Mouse (Mus musculus) intestine, embryonic 14.5 days (tissue): Measurements from ENCODE around the gene Hoxa5. TPM values are rescaled to one million over a fixed set of nuclear protein-coding genes. Genes with fewer than 3 reads are reported as not detected.

Source experiments
- ATAC-seq: fragments of 200-750 bp; cut with Nextera tagmentation; replicated peaks from 2 replicates; pipeline ENCODE4 v1.8.0; 2017; ENCODE audit warnings: low read depth, moderate number of reproducible peaks, moderate TSS enrichment, moderate library complexity; ENCODE audit not compliant: low FRiP score, low TSS enrichment
- DNase-seq: peaks from one replicate; pipeline ENCODE4 v3.0.0-alpha.2; 2018; ENCODE audit warnings: low spot score
- H3K27ac ChIP-seq: fragments of 300-500 bp; sonication (generic); 2 replicates; pipeline ENCODE4 v1.5.1; 2014; ENCODE audit warnings: low read depth, mild to moderate bottlenecking, control low read depth
- H3K27me3 ChIP-seq: fragments of 300-500 bp; sonication (generic); replicated peaks from 2 replicates; pipeline ENCODE4 v1.6.1; 2014; ENCODE audit warnings: low read length, control low read depth; ENCODE audit not compliant: control insufficient read depth, insufficient read depth
- H3K36me3 ChIP-seq: fragments of 300-500 bp; sonication (generic); 2 replicates; pipeline ENCODE4 v1.6.1; 2014; ENCODE audit warnings: low read length, control low read depth; ENCODE audit not compliant: control insufficient read depth, insufficient read depth
- H3K4me1 ChIP-seq: fragments of 300-500 bp; sonication (generic); replicated peaks from 2 replicates; pipeline ENCODE4 v1.6.1; 2014; ENCODE audit warnings: low read length, control low read depth, mixed read lengths; ENCODE audit not compliant: control insufficient read depth, insufficient read depth
- H3K4me2 ChIP-seq: fragments of 300-500 bp; sonication (generic); 2 replicates; pipeline ENCODE4 v1.6.1; 2014; ENCODE audit warnings: low read length
- H3K4me3 ChIP-seq: fragments of 300-500 bp; sonication (generic); 2 replicates; pipeline ENCODE4 v1.5.1; 2014; ENCODE audit warnings: low read depth, low read length, control low read depth, mixed read lengths
- H3K9ac ChIP-seq: fragments of 300-500 bp; sonication (generic); 2 replicates; pipeline ENCODE4 v1.6.1; 2014; ENCODE audit warnings: mild to moderate bottlenecking, low read length
- H3K9me3 ChIP-seq: fragments of 300-500 bp; sonication (generic); 2 replicates; pipeline ENCODE4 v1.6.1; 2016; ENCODE audit warnings: low read length, control low read depth; ENCODE audit not compliant: control insufficient read depth
- WGBS: fragments of 180-500 bp; shearing (Covaris S2); extraction: QIAGEN DNeasy Blood & Tissue Kit; methylation state at CpG from one replicate; pipeline ENCODE4 v1.1.7; 2014; 5-methylcytosine and 5-hydroxymethylcytosine counted together
- polyA plus RNA-seq: library from polyadenylated mRNA; unstranded; fragments of >200 nt; fragmentation: Nextera tagmentation; extraction: Ambion mirVana; gene quantifications from 2 replicates; pipeline ENCODE4 v1.2.1, GENCODE M21; 2014

Gene Hoxa5
- polyA plus RNA-seq, 1 experiment from 2014 or later = 34.1 TPM

GRCm38 (mm10) chr6:52235866-52236265 lies 31.5 kb upstream of the Hoxa5 start:
- H3K9me3 ChIP-seq = no peaks in the 10 kb centered on the region
- H3K9ac ChIP-seq = no peak overlapping the region; the same call in 1 of the 2 replicates
- peak overlapping the region; percentile 32 for H3K4me2 ChIP-seq
- no peaks in the 10 kb centered on the region for H3K4me1 ChIP-seq
- peaks cover 100% of the 10 kb centered on the region for H3K27me3 ChIP-seq
- 0 out of 2 replicates have a peak overlapping the region, but pooled peaks have one; percentile 4 for H3K4me3 ChIP-seq
- WGBS = 21% methylated on average over 6 of the region's 6 CpGs
- no peak for DNase-seq
- no peak for ATAC-seq
- H3K27ac ChIP-seq = no peak overlapping the region
- H3K36me3 ChIP-seq = no peaks in the 10 kb centered on the region

GRCm38 (mm10) chr6:52235267-52235666 lies 30.9 kb upstream of the Hoxa5 start:
- Histone ChIP-seq H3K27me3 (peaks cover 99% of the 10 kb centered on the region), H3K4me2 (peak overlapping the region; percentile 32), H3K9ac (no peak overlapping the region; the same call in 1 of the 2 replicates), H3K4me3 (peak overlapping the region; percentile 32; the same call in 1 of the 2 replicates), H3K4me1 (no peaks in the 10 kb centered on the region), H3K36me3 (no peaks in the 10 kb centered on the region), H3K9me3 (no peaks in the 10 kb centered on the region), H3K27ac (no peak overlapping the region)
- 25% methylated on average over 9 of the region's 9 CpGs for WGBS
- no peak for DNase-seq
- no peak for ATAC-seq

- DNase-seq (peak; percentile 79), ATAC-seq (no peak)
- Histone ChIP-seq H3K4me2 (peak overlapping the region; percentile 32), H3K4me1 (no peaks in the 10 kb centered on the region), H3K27ac (peak overlapping the region; percentile 52), H3K36me3 (no peaks in the 10 kb centered on the region), H3K4me3 (peak overlapping the region; percentile 32), H3K27me3 (peaks cover 99% of the 10 kb centered on the region), H3K9ac (peak overlapping the region; percentile 63), H3K9me3 (no peaks in the 10 kb centered on the region)
- 2% methylated on average over 68 of the region's 68 CpGs for WGBS
These were observed 30.2 kb upstream of the Hoxa5 start for GRCm38 (mm10) chr6:52234428-52235140.

- peak overlapping the region; percentile 52 for H3K27ac ChIP-seq
- 1% methylated on average over 70 of the region's 70 CpGs for WGBS
- peak overlapping the region; percentile 32 for H3K4me2 ChIP-seq
These were observed 29.4 kb upstream of the Hoxa5 start for GRCm38 (mm10) chr6:52233546-52234427.

GRCm38 (mm10) chr6:52232984-52233545 lies 28.7 kb upstream of the Hoxa5 start:
- peak; percentile 77 for DNase-seq

More at GRCm38 (mm10) chr6:52233546-52234427, 29.4 kb upstream of the Hoxa5 start:
- Histone ChIP-seq H3K27me3 (peaks cover 99% of the 10 kb centered on the region), H3K9ac (peak overlapping the region; percentile 63), H3K4me1 (no peaks in the 10 kb centered on the region), H3K9me3 (no peaks in the 10 kb centered on the region), H3K36me3 (no peaks in the 10 kb centered on the region), H3K4me3 (peak overlapping the region; percentile 32)
- DNase-seq = no peak
- no peak for ATAC-seq

GRCm38 (mm10) chr6:52232568-52232965 lies 28.2 kb upstream of the Hoxa5 start:
- no peaks in the 10 kb centered on the region for H3K9me3 ChIP-seq
- no peaks in the 10 kb centered on the region for H3K4me1 ChIP-seq
- H3K27ac ChIP-seq = peak overlapping the region; percentile 52; the same call in 1 of the 2 replicates
- no peak for DNase-seq
- no peak for ATAC-seq
- WGBS = under 1% methylated on average over 18 of the region's 18 CpGs
- H3K4me3 ChIP-seq = peak overlapping the region; percentile 32
- H3K4me2 ChIP-seq = peak overlapping the region; percentile 32
- H3K36me3 ChIP-seq = no peaks in the 10 kb centered on the region
- H3K27me3 ChIP-seq = peaks cover 98% of the 10 kb centered on the region
- H3K9ac ChIP-seq = peak overlapping the region; percentile 63

More at GRCm38 (mm10) chr6:52232984-52233545, 28.7 kb upstream of the Hoxa5 start:
- 1% methylated on average over 23 of the region's 23 CpGs for WGBS
- no peaks in the 10 kb centered on the region for H3K4me1 ChIP-seq
- peak overlapping the region; percentile 63 for H3K9ac ChIP-seq
- H3K9me3 ChIP-seq = no peaks in the 10 kb centered on the region
- no peaks in the 10 kb centered on the region for H3K36me3 ChIP-seq
- peak overlapping the region; percentile 32 for H3K4me3 ChIP-seq
- H3K27me3 ChIP-seq = peaks cover 98% of the 10 kb centered on the region
- no peak for ATAC-seq
- H3K27ac ChIP-seq = peak overlapping the region; percentile 52; the same call in 1 of the 2 replicates
- H3K4me2 ChIP-seq = peak overlapping the region; percentile 32

- H3K27ac ChIP-seq = peak overlapping the region; percentile 52; the same call in 1 of the 2 replicates
These were observed 27.6 kb upstream of the Hoxa5 start for GRCm38 (mm10) chr6:52231885-52232567.

More at GRCm38 (mm10) chr6:52231885-52232567, 27.6 kb upstream of the Hoxa5 start:
- ATAC-seq (no peak), DNase-seq (peak; percentile 77)
- H3K4me2 ChIP-seq = peak overlapping the region; percentile 32
- H3K4me3 ChIP-seq = peak overlapping the region; percentile 32
- no peaks in the 10 kb centered on the region for H3K36me3 ChIP-seq
- H3K4me1 ChIP-seq = no peaks in the 10 kb centered on the region
- peaks cover 98% of the 10 kb centered on the region for H3K27me3 ChIP-seq
- peak overlapping the region; percentile 63 for H3K9ac ChIP-seq
- H3K9me3 ChIP-seq = no peaks in the 10 kb centered on the region
- 3% methylated on average over 18 of the region's 18 CpGs for WGBS
